Mouse (Mus musculus) spleen, embryonic (tissue): ENCODE data around the gene Rwdd3.

Experiments
- CTCF ChIA-PET: fragments of 350-600 bp; sonication (Branson Sonifier 250); formaldehyde crosslinking; loops from one replicate; lab custom pipeline; 2022; lab: Charles Lee

Rwdd3 gene

DNA sequence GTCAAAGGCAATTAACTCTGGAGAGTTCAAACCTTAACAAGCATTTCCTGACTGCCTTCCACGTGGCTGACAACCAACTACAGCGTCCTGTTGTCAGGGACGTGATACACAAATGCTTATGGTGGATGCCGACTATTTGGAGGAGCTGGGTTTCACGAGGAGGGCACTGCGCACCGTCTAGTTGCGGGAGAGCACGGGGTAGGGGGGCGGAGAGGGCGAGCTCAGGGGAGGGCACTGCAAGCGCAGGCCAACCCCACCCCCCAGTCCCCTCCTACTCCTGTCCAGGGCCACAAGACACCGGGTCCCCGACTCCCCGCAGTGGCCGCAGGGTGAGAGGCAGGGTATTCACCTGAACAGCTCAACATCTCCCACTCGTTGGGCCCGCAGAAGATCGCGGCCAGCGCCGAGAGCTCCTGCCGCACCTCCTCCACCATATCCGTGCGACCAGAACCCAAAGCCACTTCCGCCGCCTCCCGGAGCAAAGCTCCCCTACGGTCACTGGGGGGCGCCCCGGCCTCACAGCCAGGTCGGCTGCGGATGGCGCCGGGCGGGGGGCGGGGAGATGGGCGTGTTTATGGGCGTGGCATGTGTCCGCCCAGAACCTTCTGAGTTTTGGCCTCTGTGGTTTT lies at the start of gene Rwdd3:
Gene Rwdd3, minus strand, starts transcription at position 453 of the 629 bp plus-strand sequence.
- CTCF ChIA-PET = no interaction called here

DNA sequence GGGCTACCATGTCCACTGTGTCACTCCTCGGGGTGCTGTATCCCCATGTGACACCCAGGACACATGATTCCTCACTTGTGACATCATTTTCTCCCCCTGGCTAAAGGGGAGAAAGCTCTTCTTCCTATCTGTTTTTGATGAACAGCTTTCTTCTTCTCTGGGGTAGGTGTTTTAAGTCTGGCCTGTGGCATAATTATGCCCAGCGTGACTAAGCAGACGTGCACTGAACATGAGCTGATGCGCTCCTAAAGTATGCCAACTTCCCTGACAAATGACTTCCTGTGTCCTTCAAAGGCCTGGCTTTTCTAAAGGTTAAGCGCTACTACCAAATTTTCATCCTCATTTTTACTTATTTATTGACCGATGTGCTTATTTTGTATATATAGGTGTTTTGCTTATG lies 45.5 kb upstream of the Rwdd3 start:
- CTCF ChIA-PET = no interaction called here

DNA sequence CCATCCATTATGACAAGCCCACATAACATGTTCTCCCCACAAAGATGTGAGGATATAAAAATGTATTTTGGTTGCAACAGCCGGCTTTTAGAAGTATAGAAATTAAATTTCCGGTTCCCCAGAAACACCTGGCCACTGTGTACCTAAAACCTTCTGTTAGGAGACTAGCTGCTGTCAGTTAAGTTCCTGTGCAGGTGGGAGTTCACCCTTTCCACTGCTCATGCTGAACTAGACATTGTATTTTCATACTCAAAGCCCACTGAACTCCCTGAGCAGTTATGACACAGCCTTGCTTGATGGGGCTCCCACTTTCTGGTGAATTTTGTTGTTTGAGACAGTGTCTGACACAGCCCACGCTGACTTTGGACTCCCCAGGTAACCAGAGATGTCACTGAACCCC lies 42.0 kb upstream of the Rwdd3 start:
- CTCF ChIA-PET = no interaction called here

DNA sequence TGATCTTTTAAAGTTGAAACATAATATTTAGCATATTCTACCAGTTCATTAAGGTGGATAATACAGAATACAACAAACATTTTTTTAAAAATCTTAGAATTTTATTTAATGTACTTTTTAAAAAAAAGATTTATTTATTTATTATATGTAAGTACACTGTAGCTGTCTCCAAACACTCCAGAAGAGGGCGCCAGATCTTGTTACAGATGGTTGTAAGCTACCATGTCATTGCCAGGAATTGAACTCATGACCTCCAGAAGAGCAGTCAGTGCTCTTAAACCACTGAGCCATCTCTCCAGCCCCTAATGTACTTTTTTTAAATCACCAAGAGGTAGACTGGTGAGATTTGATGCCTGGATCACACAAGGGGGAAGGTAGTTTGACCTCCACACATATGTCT lies 40.7 kb upstream of the Rwdd3 start:
- CTCF ChIA-PET = interaction anchor here (0.7 kb wide), 1 partner anchor 104 kb away, joined by 4 read pairs; no protein-coding TSS in a partner anchor

DNA sequence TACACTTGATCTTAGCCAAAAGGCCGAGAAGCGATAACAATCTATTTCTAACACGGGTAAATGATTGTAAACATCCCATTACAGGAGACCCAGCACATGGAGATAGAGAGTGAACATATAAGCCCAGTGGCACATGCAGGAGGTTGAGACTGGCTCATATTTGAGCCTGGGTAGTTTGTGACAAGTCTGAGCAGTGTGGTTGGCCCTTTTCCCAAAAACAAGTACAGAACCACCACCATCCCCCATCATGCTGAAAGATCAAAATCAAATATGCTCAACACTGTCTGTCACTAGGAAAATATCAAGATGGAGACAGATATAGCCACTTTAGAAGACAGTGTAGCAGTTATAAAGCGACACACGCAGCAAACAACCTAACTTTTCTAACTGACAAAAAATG lies 37.5 kb upstream of the Rwdd3 start:
- CTCF ChIA-PET = no interaction called here

DNA sequence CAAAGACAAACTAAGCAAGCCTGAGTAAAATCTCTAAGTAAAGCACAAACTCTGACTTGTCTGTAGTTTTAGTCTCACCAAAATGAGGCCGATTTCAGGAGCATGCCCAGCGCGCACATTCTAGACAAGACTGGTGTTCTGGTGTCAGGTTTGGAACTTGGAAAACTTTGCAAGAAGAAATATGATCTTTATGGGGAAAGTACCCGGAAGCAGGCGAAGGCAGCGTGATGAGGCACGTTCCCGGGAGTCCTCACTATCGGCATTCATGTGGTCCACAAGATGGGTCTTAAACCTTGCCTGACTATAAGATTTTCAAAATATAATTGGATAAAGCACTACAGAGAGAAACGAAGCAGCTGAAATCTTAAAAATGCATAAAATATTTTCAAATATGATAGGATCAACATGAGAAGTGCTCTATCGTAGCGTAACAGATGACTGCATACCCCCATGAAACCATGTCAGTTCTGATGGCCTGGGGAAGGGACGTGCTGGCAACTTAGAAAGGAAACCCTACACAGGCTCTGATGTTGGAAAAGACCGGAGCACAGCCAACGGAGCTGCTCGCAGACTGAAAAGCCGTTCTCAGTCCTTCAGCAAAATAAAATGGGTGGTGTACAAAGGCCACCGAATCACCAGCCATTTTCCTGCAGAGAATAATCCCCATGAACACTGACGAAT lies 34.8 kb upstream of the Rwdd3 start:
- CTCF ChIA-PET = no interaction called here

DNA sequence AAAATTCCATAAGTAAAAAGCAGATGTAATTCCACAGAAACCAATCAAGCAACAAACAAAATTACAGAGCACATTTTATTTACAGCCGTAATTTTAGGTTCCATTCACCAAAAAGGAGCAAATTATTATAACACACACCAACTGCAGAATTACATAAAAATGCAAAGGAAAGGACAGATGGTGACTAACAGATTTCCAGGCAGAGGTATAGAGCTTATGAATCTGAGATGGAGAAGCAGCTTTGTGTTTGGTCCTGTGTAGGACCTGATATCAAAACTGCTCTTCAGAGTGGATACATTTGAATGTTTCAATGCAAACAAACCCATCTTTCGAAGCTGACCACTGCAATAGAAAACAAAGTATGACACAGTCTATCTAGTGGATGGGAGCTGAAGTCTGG lies 31.1 kb upstream of the Rwdd3 start:
- CTCF ChIA-PET = no interaction called here

DNA sequence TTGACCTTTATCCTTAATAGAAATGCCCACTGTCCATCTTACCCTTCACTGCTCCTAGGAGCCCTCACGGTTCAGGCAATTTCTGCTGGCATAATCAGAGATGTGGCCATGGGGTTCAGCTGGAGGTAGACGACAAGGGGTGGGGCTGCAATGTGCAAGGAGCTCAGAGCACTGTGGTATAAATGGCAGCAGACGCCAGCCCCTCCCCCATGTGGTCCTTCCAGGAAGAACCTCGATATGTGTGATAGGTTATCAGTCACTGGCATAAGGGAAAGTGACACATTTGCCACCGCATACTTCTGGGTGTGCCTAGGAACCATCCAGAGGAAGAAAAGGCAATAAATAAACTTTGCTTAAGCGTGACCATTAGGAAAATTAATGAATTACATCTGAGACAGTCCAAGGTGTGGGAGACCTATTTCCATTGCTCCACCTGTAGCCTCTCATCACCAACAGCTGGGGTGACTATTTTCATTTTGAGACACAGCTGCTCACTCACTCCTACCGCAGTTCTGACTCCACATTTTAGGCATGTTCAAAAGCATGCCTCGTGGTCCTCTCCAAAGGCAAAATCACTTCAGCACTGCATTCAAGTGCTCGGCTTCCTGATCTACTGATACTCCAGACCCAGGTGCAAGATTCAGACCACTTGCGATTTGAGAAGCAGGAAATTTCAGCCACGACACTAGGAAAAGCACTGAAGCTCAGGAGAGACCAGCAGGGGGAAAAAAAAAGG lies 29.7 kb upstream of the Rwdd3 start:
- CTCF ChIA-PET = no interaction called here

DNA sequence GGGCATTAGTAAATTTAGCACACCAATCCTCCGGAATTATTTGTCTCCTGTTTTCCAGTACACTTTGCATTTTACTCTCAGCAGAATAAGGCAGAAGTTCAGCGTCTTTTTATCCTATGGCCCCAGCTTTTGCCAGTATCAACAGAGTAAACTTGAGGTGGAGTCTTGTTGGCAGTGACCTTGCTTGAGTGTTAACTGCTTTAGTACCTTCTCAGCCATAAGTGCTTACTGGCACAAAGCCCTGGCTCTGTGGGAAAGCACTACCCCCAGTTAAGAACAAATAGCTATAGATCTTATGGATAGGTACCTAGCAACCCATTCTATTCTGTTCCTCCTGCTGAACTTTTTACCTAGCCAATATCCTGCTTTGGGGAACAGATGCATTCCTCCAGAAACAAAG lies 17.7 kb upstream of the Rwdd3 start:
- CTCF ChIA-PET = no interaction called here

DNA sequence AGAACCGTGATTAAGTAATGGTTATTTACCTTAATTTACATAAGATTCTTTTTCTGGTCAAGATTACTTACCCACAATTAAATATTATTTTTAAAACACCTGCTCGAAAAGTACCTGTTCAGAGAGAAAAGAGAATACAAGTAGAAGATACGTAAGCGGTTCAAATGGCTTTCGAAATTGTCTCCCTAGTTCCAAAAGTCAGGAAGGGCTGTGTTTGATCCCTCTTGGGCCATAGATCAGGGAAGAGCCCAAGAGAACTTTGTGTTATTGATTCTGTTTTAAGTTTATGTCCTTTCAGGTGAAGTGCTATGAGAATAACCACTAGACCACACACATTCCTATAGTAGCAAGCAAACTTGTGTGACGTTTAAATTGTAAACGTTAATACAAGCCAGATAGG lies 16.0 kb upstream of the Rwdd3 start:
- CTCF ChIA-PET = no interaction called here

DNA sequence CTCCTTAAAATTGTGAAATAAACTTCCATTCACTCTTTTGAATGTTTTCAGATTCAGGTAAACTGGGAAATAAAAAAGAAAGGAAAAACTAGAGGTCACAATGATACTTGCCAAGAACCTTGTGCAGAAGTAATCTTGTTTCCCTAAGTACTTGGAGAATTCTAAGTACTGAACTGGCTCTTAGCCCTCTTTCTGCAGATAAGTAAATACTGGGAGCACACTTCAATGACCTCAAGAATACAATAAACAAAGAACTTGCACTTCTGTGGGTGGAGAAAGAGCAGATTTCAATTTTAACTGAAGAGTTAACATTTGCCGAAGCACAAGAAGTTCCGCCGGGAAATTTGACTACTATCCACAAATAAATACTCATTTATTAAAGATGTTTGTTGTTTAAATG lies 15.4 kb upstream of the Rwdd3 start:
- CTCF ChIA-PET = no interaction called here

DNA sequence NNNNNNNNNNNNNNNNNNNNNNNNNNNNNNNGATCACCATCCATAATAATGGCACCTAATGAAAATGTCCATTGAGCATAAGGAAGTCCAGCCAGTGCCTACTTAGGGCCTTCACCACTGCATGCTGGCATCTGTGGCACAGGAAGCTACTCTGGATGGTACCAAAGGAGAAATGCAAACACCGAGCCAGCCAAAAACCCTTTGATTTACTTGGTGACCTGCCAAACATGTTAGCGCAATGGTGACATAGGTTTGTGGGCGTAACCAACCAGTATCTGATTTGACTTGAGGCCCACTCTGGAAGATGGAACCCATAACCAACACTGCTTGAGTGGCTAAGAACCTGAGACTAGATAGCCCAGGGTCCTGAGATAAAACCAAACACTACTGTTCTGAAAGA lies 13.7 kb upstream of the Rwdd3 start:
- CTCF ChIA-PET = interaction anchor here (0.8 kb wide), 1 partner anchor 273 kb away, joined by 26 read pairs; no protein-coding TSS in a partner anchor

DNA sequence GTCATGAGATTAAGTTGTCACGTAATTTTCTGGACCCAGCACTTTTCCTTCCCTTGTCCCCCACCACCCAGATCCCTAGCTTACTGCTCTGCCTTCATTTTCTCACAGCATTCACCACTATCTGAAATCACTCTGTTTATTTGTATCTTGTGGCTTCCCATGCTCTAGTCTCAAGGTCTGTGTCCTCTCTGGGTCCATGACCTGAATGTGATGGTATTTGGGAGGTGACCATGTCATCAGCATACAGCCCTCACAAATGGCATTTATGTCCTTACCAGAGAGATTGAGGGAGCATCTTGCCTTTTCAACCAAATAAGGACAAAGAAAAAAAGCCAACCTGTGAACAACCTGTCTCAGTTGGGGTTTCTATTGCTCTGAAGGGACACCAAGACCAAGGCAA lies 4.5 kb upstream of the Rwdd3 start:
- CTCF ChIA-PET = no interaction called here

DNA sequence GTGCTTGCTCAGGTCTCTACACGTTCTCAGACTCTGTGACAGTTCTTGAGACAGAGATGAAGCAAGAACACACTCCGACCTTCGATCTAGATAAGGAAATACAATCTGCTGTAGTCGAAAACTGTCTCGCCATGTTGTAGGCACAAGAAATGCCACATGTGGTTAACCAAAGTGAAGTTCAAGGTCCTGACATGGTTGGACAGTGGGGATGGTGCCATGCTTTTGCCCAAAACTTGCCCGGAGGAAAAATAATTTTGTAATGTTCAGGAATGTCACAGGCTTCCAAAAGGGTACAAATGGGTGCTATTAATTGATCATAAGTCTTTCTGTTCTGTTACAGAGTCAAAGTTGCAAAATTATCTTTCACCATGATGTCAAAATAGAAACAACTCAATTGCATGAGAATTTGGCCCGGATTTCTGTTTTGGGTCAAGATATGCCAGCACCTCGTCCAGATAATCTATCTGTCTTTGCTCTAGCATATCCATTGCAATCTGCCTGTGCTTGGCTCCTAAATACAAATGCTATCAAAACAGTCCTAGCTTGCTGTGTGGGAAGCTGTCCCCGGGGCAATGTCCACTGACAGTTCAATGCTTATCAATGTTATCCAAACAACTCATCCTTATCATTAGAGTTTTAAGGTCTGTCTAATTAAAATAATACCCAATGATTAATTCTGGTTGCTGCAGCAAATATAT lies 2.9 kb upstream of the Rwdd3 start:
- CTCF ChIA-PET = no interaction called here

DNA sequence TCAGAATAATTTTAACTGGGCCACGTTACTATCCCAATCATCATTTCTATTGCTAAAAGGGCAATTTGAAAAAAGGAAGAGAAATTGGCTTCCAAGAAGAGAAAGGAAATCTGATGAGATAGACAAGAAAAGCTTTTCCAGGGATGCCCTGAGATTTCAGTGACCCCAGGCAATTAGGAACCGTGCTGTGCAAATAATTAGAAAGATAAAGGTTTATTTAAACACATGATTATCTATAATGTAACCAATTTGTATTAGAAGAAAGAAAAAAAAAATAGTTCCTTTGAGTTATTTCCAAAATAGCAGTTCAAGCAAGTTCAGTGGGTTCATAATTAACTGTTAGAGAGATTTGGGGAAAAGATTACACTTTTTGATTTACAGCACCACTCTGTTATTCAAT lies 1.2 kb upstream of the Rwdd3 start:
- CTCF ChIA-PET = interaction anchor here (0.6 kb wide), 2 partner anchors 109 to 1105 kb away, joined by 4 to 15 read pairs; no protein-coding TSS in a partner anchor

DNA sequence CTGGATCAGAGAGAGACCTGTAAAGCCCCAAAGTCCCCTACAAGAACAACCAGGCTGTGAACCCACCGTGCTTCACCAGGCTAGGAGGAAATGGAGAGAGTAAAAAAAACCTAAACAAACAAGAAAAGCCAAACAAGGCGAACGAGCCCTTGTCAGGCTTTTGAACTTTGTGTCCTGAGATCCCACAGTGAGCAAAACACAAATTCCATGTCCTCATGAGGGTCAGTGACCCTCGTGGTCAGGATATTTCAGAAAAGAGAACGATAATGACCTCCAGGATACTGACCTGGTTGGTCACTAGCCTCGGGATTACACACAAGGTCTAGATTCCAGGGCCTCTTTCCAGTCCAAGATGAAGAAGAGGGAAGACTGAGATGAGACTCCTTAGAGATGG lies 374 bp upstream of the Rwdd3 start:
- CTCF ChIA-PET = no interaction called here

DNA sequence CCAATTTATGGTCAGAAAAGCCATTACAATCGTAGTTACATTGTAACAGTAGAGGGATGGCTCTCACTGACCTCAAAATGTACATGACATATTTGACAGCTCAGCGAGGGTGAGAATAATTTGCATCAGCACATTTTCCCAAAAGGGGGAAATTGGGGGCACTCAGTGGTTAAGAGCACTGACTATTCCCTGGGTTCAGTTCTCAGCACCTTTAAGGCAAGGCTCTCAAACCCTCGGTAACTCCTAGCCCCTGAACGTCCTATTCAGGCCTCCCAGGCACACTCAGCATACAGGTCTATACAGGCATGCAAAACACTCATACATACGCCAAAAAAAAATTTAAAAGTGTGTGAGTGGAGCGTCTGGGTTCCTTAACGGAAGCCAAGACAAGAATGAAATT lies 864 bp downstream of the Rwdd3 start:
- CTCF ChIA-PET = no interaction called here

DNA sequence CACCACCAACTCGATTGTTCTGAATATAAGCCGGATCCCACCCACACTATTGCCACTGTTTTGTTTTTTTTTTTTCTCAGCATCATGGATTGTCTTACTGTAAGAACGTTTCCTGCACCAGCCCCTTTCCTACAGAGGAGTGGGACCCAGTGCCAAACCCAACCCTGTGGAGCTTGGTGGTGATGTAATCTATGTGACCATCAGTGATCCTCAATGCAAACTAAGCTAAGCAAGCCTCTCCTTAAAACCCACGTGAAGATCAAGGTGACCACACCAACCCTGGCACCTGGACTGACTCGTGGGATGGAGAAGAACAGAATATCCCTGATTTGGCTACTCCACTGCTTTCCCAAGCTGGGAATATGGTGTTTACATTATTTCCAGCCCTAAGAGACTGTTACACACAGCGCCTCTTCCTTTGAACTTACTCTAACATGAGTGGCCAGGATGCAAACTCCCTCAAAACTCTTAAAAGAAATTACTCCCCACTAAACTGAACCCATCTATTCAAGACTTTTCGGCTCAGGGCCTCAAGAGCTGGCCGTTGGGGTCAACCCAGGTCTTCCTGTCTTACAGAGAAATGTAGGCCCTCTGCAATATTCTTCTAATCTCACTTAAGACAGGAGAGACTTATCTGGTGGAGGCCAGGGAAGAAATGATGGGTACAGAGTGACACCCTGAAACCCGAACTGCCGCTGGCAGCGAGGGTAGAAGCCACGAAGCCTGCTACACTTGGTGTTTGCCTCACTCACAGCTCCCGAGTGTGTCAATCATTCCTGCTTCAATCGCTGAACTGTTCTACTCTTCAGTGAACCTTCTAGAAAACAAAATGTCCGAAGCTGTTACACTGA lies 2.2 kb downstream of the Rwdd3 start:
- CTCF ChIA-PET = interaction anchor here (0.7 kb wide), 1 partner anchor 74 kb away, joined by 6 read pairs; no protein-coding TSS in a partner anchor

DNA sequence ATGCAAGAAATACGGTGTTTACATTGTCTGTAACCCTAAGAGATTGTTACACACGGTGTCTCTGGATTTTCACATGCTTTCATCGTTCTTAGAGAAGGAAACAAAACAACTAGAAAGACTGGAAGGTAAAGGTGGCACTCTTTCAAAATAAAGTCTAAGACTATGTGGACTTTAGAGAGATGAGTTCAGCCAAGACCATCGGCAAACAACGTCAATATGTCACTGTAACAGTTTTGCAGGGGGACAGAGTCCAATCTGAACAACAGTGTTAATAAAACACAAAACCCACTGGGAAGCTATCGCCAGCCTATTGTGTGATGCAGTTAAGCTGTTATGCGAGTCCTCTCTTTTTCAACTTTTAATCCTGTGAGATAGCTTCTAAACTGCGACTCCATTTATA lies 2.9 kb downstream of the Rwdd3 start:
- CTCF ChIA-PET = interaction anchor here (0.7 kb wide), 1 partner anchor 75 kb away, joined by 6 read pairs; no protein-coding TSS in a partner anchor

DNA sequence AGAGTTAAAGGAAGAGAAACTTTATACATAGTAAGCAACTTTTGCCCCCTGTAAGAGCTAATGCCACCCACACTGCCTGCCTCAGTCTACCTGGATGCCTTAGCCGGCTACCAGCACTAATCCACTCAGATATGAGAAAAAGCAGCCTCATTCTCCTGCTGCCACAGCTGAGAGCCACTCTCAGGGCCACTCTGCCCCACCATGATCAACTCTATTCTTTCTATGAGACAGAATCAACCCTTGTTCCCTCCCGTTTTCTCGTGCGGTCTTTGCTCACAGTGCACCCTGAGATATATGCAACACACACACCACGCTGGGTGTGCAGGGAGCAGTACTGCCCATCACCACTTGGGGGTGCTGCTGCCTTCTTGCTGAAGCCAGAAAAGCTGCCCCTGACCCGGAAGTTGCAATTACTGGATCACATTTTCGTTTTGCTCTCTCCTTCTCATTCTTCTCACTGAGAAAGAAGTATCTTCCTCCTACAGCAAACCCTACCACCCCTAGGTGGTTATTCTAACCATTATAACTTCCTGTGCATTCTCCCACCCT lies 8.2 kb downstream of the Rwdd3 start:
- CTCF ChIA-PET = interaction anchor here (0.7 kb wide), 1 partner anchor 119 kb away, joined by 6 read pairs; no protein-coding TSS in a partner anchor

DNA sequence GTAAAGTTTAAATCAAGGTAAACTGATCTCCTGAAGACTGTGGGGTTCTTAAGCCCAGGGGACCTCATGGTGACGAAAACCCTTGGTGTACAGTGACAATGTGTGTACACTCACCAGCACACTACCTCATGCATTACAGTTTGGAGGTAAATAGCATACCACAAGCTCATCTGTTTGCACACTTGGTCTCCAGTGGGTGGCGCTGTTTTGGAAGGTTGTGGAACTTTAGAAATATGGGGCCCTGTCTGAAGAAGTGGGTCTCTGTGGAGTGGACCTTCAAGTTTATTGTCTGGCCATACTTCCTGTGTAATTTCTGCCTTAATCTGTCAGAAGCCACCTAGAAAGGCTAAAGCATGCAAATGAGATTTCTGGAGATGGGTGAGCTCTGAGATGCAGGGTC lies 9.8 kb downstream of the Rwdd3 start:
- CTCF ChIA-PET = interaction anchor here (0.7 kb wide), 1 partner anchor 298 kb away, joined by 17 read pairs; no protein-coding TSS in a partner anchor
